Mouse (Mus musculus): Measurements from ENCODE around the gene Zfp212.
"Not testable (repeated sequence)": the region's sequence is repeated elsewhere in the genome, so short reads cannot be mapped to it uniquely, and the experiment has no call there.

Gene Zfp212

GRCm38 (mm10) chr6:47943021-47943691 lies 22.9 kb downstream of the Zfp212 start:
- DNase-seq: peak; percentile 77

DNA sequence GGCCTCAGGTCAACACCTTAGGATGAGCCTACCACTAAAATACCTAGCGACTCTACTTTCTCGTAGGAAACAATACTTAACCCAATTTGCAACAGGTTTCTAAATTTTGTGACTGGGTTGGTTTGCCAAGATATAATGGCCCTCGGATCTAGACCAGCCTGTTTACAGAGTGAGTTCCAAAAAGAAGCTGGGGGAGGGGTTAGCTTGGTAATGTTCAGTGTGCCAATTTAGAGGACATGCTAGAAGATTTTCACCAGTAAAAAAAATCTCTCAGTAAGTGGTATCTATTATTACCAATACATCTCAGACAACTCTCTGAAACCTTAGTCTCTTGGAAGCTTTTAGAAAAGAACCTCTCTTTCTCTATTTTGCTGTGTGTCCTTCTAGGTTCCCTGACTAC lies 23.4 kb downstream of the Zfp212 start:
- no peak for DNase-seq

GRCm38 (mm10) chr6:47947388-47947787 lies 27.1 kb downstream of the Zfp212 start:
- DNase-seq: no peak

DNA sequence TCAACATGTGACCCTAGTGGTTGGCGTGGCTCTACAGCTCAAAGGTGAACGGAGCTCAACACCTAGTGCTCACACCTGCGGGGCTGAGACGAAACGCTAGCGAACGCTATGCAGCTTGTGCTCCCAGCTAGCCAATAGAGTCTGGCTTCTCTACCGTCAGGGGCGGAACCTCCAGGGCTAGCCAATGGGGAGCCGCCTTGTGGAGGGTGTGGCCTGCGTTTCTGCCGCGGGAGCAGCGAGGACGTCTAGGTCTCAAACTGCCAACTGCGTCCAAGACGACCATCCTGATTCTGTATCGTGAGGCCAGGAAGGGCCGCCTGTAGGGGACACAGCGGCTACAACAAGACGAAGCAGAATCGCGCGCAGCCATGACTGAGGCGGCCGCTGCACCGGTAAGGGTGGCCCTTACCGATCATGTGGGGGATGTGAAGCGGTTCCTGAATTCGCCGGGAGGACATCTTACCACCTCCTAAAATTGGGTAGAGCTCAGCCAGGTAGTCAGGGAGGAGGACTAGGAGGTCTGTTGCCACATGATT lies 33.0 kb downstream of the Zfp212 start, which contains the start of gene Zfp956:
Zfp956 (plus strand) TSS at position 200 of the 536 bp plus-strand sequence.
- DNase-seq: peak; percentile 94

DNA sequence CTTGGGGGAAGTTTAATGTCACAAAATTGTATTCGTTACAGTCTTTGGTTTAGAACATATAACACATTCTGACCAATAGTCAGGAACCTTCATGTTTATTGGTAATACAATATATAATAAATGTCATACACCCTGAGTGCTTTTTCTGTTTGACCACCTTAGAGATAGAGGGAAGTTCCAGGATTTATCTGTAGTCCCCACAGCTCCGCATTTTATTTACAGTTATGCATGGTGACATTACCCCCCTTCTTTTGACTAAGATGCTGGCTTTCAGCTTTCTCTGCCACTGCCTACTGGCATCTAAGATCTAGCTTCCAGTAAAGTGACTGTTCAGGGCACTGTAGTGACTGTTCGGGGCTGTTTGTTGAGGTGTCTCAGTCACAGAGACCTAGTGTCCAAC lies 34.1 kb downstream of the Zfp212 start:
- no peak for DNase-seq

DNA sequence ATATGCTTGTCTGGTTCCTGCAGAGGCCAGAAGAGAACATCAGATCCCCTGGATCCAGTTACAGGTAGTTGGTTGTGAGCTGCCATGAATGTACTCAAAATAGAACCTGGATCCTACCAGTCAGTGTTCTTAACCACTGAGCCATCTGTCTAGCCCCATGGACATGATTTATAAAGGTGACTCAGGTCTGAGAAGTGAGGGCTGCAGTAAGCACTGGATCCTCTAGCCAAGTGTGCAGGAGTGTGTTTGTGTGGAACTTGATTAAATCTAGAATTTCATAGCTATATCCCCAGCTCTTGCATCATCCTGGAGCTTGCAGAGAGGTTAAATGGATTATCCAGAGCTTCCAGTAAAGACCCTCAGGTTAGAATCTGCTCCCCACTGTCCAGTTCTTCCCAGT lies 37.5 kb downstream of the Zfp212 start:
- no peak for DNase-seq

DNA sequence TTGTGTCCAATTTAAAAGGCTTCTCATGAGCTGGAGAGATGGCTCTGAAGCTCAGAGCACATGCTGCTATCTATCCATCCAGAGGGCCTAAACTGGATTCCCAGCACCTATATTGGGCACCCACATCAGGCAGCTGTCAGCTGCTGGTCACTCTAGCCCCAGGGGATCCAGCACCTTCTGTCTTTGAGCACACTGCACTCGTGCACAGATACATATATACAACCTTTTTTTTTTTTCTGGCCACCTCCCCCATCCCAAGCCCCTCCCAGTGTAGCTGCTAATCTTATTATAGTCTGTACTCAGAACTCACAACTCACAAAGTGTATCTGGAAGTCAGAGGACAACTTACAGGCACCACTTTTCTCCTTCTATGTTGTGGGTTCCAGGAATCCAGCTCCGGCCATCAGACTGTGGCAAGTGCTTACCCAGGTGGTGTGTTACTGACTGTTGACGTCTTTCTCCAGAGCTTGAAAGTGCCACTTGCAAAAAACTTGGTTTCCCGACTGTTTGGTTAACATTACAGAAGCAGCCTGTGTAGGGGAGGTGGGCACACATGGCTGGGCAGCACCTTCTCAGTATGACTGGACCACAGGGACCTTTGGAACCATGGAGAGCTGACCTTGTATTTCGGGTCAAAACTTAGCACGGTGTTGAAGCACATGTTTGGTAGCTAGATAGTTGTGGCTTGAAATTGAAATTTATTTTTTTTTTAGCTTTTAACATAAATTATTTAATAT lies 40.6 kb downstream of the Zfp212 start:
- no peak for DNase-seq

GRCm38 (mm10) chr6:47963051-47963450 lies 42.8 kb downstream of the Zfp212 start:
- DNase-seq: no peak

DNA sequence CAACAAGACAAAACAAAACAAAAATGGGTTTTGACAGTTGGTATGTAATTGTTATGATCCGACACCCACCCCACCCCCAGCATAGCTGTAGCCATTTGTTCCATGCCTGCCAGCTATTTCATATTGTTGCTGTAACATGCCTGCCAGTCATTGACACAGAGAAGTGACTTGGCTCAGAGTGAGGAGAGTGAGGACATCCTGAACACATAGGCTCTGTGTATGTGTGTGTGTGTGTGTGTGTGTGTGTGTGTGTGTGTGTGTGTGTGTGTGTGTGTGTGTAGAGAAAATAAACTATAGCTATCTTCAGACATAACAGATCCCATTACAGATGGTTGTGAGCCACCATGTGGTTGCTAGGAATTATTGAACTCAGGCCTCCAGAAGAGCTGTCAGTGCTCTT lies 47.9 kb downstream of the Zfp212 start:
- DNase-seq: not testable (repeated sequence)

GRCm38 (mm10) chr6:47974599-47974998 lies 54.3 kb downstream of the Zfp212 start:
- no peak for DNase-seq

- peak; percentile 79 for DNase-seq
These were observed 58.7 kb downstream of the Zfp212 start for GRCm38 (mm10) chr6:47978897-47979368.

Measured in lung, postnatal 14 days (tissue).